Mouse (Mus musculus) MEL (cell line): ENCODE results near the gene Hibch. TPM values are rescaled to one million over a fixed set of nuclear protein-coding genes. Genes with fewer than 3 reads are reported as not detected.

Experiments used
- DNase-seq: peaks from one replicate; pipeline ENCODE4 v3.0.0; 2011; ENCODE audit warnings: low read depth, low spot score
- H3K27ac ChIP-seq: 2 replicates; pipeline ENCODE4 v1.5.1; 2012; ENCODE audit warnings: low read depth, mild to moderate bottlenecking, control low read depth, low read length, moderate library complexity; ENCODE audit not compliant: control insufficient read depth
- H3K27me3 ChIP-seq, 2 experiments: fragments of 150-350 bp in 1 of 2; sonication (generic) in 1 of 2; 2 replicates each; pipeline ENCODE4 v1.6.1; 2012; ENCODE audit warnings: low read length in 2 of 2, mild to moderate bottlenecking in 2 of 2, improper control_type of control experiment in 1 of 2, moderate library complexity in 1 of 2; ENCODE audit not compliant: insufficient read depth in 2 of 2, control insufficient read depth in 1 of 2
- H3K36me3 ChIP-seq, 2 experiments: 2 replicates each; pipeline ENCODE4 v1.6.1; 2012 to 2014; ENCODE audit warnings: low read length in 2 of 2, improper control_type of control experiment in 1 of 2, inconsistent platforms in 1 of 2, mild to moderate bottlenecking in 1 of 2; ENCODE audit not compliant: insufficient read depth in 2 of 2, control insufficient read depth in 1 of 2
- H3K4me1 ChIP-seq, 2 experiments: fragments of 150-350 bp in 1 of 2; sonication (generic) in 1 of 2; 2 replicates each; pipeline ENCODE4 v1.6.1; 2012; ENCODE audit warnings: low read length in 2 of 2, improper control_type of control experiment in 1 of 2, mild to moderate bottlenecking in 1 of 2; ENCODE audit not compliant: insufficient read depth in 2 of 2, control insufficient read depth in 1 of 2
- H3K4me3 ChIP-seq, 2 experiments: fragments of 150-350 bp in 1 of 2; sonication (generic) in 1 of 2; 2 replicates each; pipeline ENCODE4 v1.5.1; 2012; ENCODE audit warnings: low read depth in 2 of 2, low read length in 2 of 2, mild to moderate bottlenecking in 2 of 2, moderate library complexity in 2 of 2, control low read depth in 1 of 2, improper control_type of control experiment in 1 of 2; ENCODE audit not compliant: control insufficient read depth in 1 of 2, insufficient read depth in 1 of 2
- H3K79me2 ChIP-seq: 2 replicates; pipeline ENCODE4 v1.6.1; 2012; ENCODE audit warnings: mild to moderate bottlenecking, low read length, moderate library complexity; ENCODE audit not compliant: control insufficient read depth, poor library complexity, insufficient read depth
- H3K9ac ChIP-seq: 2 replicates; pipeline ENCODE4 v1.6.1; 2012; ENCODE audit warnings: low read depth, mild to moderate bottlenecking, control low read depth, low read length, moderate library complexity; ENCODE audit not compliant: control insufficient read depth, poor library complexity, severe bottlenecking
- H3K9me3 ChIP-seq: fragments of 150-350 bp; sonication (generic); replicated peaks from 2 replicates; pipeline ENCODE4 v1.6.1; 2012; ENCODE audit warnings: mild to moderate bottlenecking, low read length, improper control_type of control experiment, moderate library complexity; ENCODE audit not compliant: insufficient read depth
- BHLHE40 ChIP-seq: IDR thresholded peaks from 2 replicates; pipeline ENCODE4 v1.6.1; 2012; ENCODE audit warnings: low read depth, mild to moderate bottlenecking, inconsistent platforms, low read length, improper control_type of control experiment, borderline replicate concordance
- CHD2 ChIP-seq: IDR thresholded peaks from 2 replicates; pipeline ENCODE4 v1.6.1; 2011; ENCODE audit warnings: low read length, improper control_type of control experiment
- E2F4 ChIP-seq: IDR thresholded peaks from 2 replicates; pipeline ENCODE4 v1.6.1; 2011; ENCODE audit warnings: low read depth, low read length, improper control_type of control experiment, borderline replicate concordance
- ETS1 ChIP-seq: IDR thresholded peaks from 2 replicates; pipeline ENCODE4 v1.6.1; 2012; ENCODE audit warnings: low read depth, mild to moderate bottlenecking, inconsistent platforms, low read length, improper control_type of control experiment, moderate library complexity
- GABPA ChIP-seq: IDR thresholded peaks from 2 replicates; pipeline ENCODE4 v1.6.1; 2012; ENCODE audit warnings: low read depth, mild to moderate bottlenecking, inconsistent platforms, low read length, improper control_type of control experiment, moderate library complexity
- GATA1 ChIP-seq: IDR thresholded peaks from 2 replicates; pipeline ENCODE4 v1.6.1; 2011; ENCODE audit warnings: low read depth, low read length, improper control_type of control experiment
- HCFC1 ChIP-seq: IDR thresholded peaks from 2 replicates; pipeline ENCODE4 v1.6.1; 2012; ENCODE audit warnings: low read depth, mild to moderate bottlenecking, inconsistent platforms, low read length, improper control_type of control experiment, moderate library complexity
- KAT2A ChIP-seq: conservative IDR thresholded peaks from 2 replicates; pipeline ENCODE4 v1.6.1; 2012; ENCODE audit warnings: low read depth, low read length, improper control_type of control experiment, inconsistent platforms
- MAFK ChIP-seq: IDR thresholded peaks from 2 replicates; pipeline ENCODE4 v1.6.1; 2011; ENCODE audit warnings: low read depth, mild to moderate bottlenecking, low read length, improper control_type of control experiment, borderline replicate concordance
- MAX ChIP-seq: IDR thresholded peaks from 2 replicates; pipeline ENCODE4 v1.6.1; 2011; ENCODE audit warnings: low read length, improper control_type of control experiment
- MAZ ChIP-seq: IDR thresholded peaks from 2 replicates; pipeline ENCODE4 v1.6.1; 2012; ENCODE audit warnings: low read depth, mild to moderate bottlenecking, inconsistent platforms, low read length, improper control_type of control experiment
- MEF2A ChIP-seq: IDR thresholded peaks from 2 replicates; pipeline ENCODE4 v1.6.1; 2014; ENCODE audit warnings: low read depth, mild to moderate bottlenecking, inconsistent platforms, low read length, improper control_type of control experiment; ENCODE audit not compliant: poor library complexity, insufficient replicate concordance, severe bottlenecking; ENCODE audit errors: extremely low read depth
- MYB ChIP-seq: IDR thresholded peaks from 2 replicates; pipeline ENCODE4 v1.6.1; 2011; ENCODE audit warnings: mild to moderate bottlenecking, low read depth, low read length, improper control_type of control experiment
- NRF1 ChIP-seq: IDR thresholded peaks from 2 replicates; pipeline ENCODE4 v1.6.1; 2014; ENCODE audit warnings: low read depth, mild to moderate bottlenecking, inconsistent platforms, low read length, improper control_type of control experiment, moderate library complexity; ENCODE audit not compliant: poor library complexity, insufficient read depth, severe bottlenecking
- POLR2A ChIP-seq, 2 experiments: IDR thresholded peaks; 2 replicates each; pipeline ENCODE4 v1.6.1; 2011 to 2012; ENCODE audit warnings: low read length in 2 of 2, mild to moderate bottlenecking in 2 of 2, control low read depth in 1 of 2, improper control_type of control experiment in 1 of 2, low read depth in 1 of 2, moderate library complexity in 1 of 2; ENCODE audit not compliant: control insufficient read depth in 1 of 2, insufficient read depth in 1 of 2, poor library complexity in 1 of 2
- POLR2AphosphoS2 ChIP-seq: IDR thresholded peaks from 2 replicates; pipeline ENCODE4 v1.6.1; 2011; ENCODE audit warnings: low read length, improper control_type of control experiment
- SIN3A ChIP-seq: IDR thresholded peaks from 2 replicates; pipeline ENCODE4 v1.6.1; 2012; ENCODE audit warnings: low read length, improper control_type of control experiment, inconsistent platforms
- SMC3 ChIP-seq: IDR thresholded peaks from 2 replicates; pipeline ENCODE4 v1.6.1; 2011; ENCODE audit warnings: low read depth, low read length, improper control_type of control experiment
- TAL1 ChIP-seq: IDR thresholded peaks from 2 replicates; pipeline ENCODE4 v1.6.1; 2012; ENCODE audit warnings: mild to moderate bottlenecking, inconsistent platforms, low read length, moderate library complexity, mixed read lengths
- TBP ChIP-seq: IDR thresholded peaks from 2 replicates; pipeline ENCODE4 v1.8.0; 2011; ENCODE audit warnings: low read depth, low read length, improper control_type of control experiment
- USF1 ChIP-seq: IDR thresholded peaks from 2 replicates; pipeline ENCODE4 v1.6.1; 2014; ENCODE audit warnings: low read depth, mild to moderate bottlenecking, inconsistent platforms, low read length, improper control_type of control experiment, moderate library complexity
- USF2 ChIP-seq, 2 experiments: IDR thresholded peaks; 2 replicates each; pipeline ENCODE4 v1.6.1; 2011 to 2012; ENCODE audit warnings: improper control_type of control experiment in 2 of 2, low read length in 2 of 2, borderline replicate concordance in 1 of 2, inconsistent platforms in 1 of 2, low read depth in 1 of 2, mild to moderate bottlenecking in 1 of 2; ENCODE audit not compliant: insufficient read depth in 1 of 2
- ZKSCAN1 ChIP-seq: IDR thresholded peaks from 2 replicates; pipeline ENCODE4 v1.6.1; 2012; ENCODE audit warnings: low read depth, mild to moderate bottlenecking, inconsistent platforms, low read length, improper control_type of control experiment, moderate library complexity
- polyA plus RNA-seq, 2 experiments: library from polyadenylated mRNA; stranded (reverse) in 1 of 2; unstranded in 1 of 2; fragments of >175 nt in 1 of 2; fragments of >200 nt in 1 of 2; gene quantifications; 2 replicates each; pipeline versions ENCODE4 v1.2.1 to v1.2.4; 2012; ENCODE audit warnings: low replicate concordance in 2 of 2, low read depth in 1 of 2; ENCODE audit not compliant: insufficient read length in 2 of 2, insufficient read depth in 1 of 2, missing spikeins in 1 of 2
- total RNA-seq: library from RNA; depleted of rRNA; stranded (reverse); fragments of 300-350 nt; gene quantifications from 2 replicates; pipeline ENCODE4 v1.2.3, GENCODE M21; 2012

The Hibch gene
- total and polyA plus RNA-seq, 3 experiments: 28.5 to 35.2 TPM; not detected in 1

GRCm38 (mm10) chr1:52800340-52800740 lies 44.4 kb upstream of the Hibch start (continued):
- no peak for TF ChIP-seq ZKSCAN1
- TF ChIP-seq MAZ: no peak
- TF ChIP-seq GATA1: peak; percentile 26; the same call in 1 of the 2 replicates
- no peak for TF ChIP-seq BHLHE40
- no peak for TF ChIP-seq MAX
- peak; percentile 12; the same call in 1 of the 2 replicates for TF ChIP-seq TAL1
- TF ChIP-seq USF1: no peak
- TF ChIP-seq MYB: peak; percentile 73
- no peak for TF ChIP-seq MAFK
- no peak for TF ChIP-seq E2F4
- TF ChIP-seq, all 39 proteins: peak for 11

- no peak overlapping the region for H3K4me3 ChIP-seq
- TF ChIP-seq USF1: no peak
- TF ChIP-seq E2F4: no peak
- no peak for TF ChIP-seq ETS1
- no peak for TF ChIP-seq SIN3A
- no peak for TF ChIP-seq USF2 (IDR thresholded peaks at IDR 0.05; ENCODE audit: borderline replicate concordance in 1 of 2, insufficient read depth in 1 of 2, low read depth in 1 of 2, low read length in 2 of 2)
- TF ChIP-seq SMC3: no peak
- no peak for TF ChIP-seq TBP
- no peak for TF ChIP-seq MAZ
- TF ChIP-seq GABPA: no peak
- no peak for TF ChIP-seq MYB
- H3K9ac ChIP-seq: no peak overlapping the region
- peaks cover 0 to 11% of the 10 kb centered on the region in 2 experiments; a peak in 2 of 4 replicates for H3K36me3 ChIP-seq
- no peaks in the 10 kb centered on the region for H3K79me2 ChIP-seq
- H3K27me3 ChIP-seq: no peaks in the 10 kb centered on the region
- no peaks in the 10 kb centered on the region for H3K9me3 ChIP-seq
- H3K27ac ChIP-seq: no peak overlapping the region
- DNase-seq: peak; percentile 20
- H3K4me1 ChIP-seq: peaks cover 9 to 10% of the 10 kb centered on the region in 2 experiments
Observed at GRCm38 (mm10) chr1:52801651-52802050, 43.1 kb upstream of the Hibch start.

DNA sequence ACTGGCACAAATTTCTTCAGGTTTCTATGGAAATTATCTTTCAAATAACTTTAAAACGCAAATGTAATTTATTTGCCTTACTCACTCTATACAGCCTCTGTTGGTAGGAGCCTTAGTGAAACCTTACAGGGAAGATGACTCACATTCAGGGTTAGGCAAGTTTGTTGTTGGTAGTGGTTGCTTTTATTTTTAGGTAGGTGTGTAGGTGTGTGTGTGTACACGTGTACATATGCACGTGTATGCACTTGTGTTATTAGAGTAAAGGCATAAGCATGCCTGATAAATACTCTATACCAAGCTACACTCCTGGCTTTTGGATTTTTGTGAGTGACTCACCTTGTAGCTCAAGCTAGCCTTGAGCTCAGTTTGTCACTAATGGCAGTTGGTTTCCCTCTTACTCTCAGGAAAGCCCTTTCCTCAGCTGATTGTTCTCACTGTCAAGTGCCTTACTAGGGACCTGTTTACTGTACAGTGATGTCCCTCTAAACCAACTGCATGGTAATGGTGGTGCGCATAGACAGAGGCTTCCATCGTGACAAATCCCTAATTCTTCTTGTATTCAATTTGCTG lies 42.2 kb upstream of the Hibch start:
- no peaks in the 10 kb centered on the region for H3K79me2 ChIP-seq
- H3K4me3 ChIP-seq: no peak overlapping the region
- H3K27ac ChIP-seq: no peak overlapping the region
- H3K27me3 ChIP-seq: no peaks in the 10 kb centered on the region
- TF ChIP-seq NRF1: no peak
- no peak for TF ChIP-seq HCFC1
- TF ChIP-seq MEF2A: no peak
- TF ChIP-seq SMC3: no peak
- no peak for TF ChIP-seq KAT2A
- TF ChIP-seq GABPA: no peak
- TF ChIP-seq CHD2: no peak
- TF ChIP-seq USF1: no peak
- no peak for TF ChIP-seq POLR2A (IDR thresholded peaks at IDR 0.05; ENCODE audit: control insufficient read depth in 1 of 2, insufficient read depth in 1 of 2, low read depth in 1 of 2, low read length in 2 of 2, poor library complexity in 1 of 2)
- TF ChIP-seq POLR2AphosphoS2: no peak
- TF ChIP-seq MAZ: no peak
- H3K4me1 ChIP-seq: peaks cover 9 to 10% of the 10 kb centered on the region in 2 experiments
- H3K9me3 ChIP-seq: no peaks in the 10 kb centered on the region
- peak; percentile 19 for DNase-seq
- no peak overlapping the region for H3K9ac ChIP-seq
- H3K36me3 ChIP-seq: peaks cover 0 to 11% of the 10 kb centered on the region in 2 experiments; a peak in 2 of 4 replicates
